Mouse (Mus musculus) kidney, embryonic 14.5 days (tissue): ENCODE measurements around the gene Itsn1. TPM values are rescaled to one million over a fixed set of nuclear protein-coding genes. Genes with fewer than 3 reads are reported as not detected.
A peak's percentile ranks its signal among the peaks of the same experiment; 100 is the strongest.

ENCODE experiments used
- ATAC-seq: fragments of 200-750 bp; cut with Nextera tagmentation; 2 replicates; pipeline ENCODE4 v1.8.0; 2017; ENCODE audit warnings: moderate number of reproducible peaks, mild to moderate bottlenecking, moderate TSS enrichment, moderate library complexity; ENCODE audit not compliant: low FRiP score, low TSS enrichment
- H3K27ac ChIP-seq: fragments of 300-500 bp; sonication (generic); 2 replicates; pipeline ENCODE4 v1.5.1; 2014; ENCODE audit warnings: low read depth, mild to moderate bottlenecking, low read length, moderate library complexity, mixed read lengths
- H3K27me3 ChIP-seq: fragments of 300-500 bp; sonication (generic); 2 replicates; pipeline ENCODE4 v1.6.1; 2014; ENCODE audit warnings: mild to moderate bottlenecking, low read length; ENCODE audit not compliant: control insufficient read depth, insufficient read depth
- H3K36me3 ChIP-seq: fragments of 300-500 bp; sonication (generic); 2 replicates; pipeline ENCODE4 v1.6.1; 2014; ENCODE audit warnings: low read length, mixed read lengths; ENCODE audit not compliant: control insufficient read depth, insufficient read depth
- H3K4me1 ChIP-seq: fragments of 300-500 bp; sonication (generic); 2 replicates; pipeline ENCODE4 v1.6.1; 2014; ENCODE audit warnings: low read length, mixed read lengths; ENCODE audit not compliant: control insufficient read depth, insufficient read depth
- H3K4me2 ChIP-seq: fragments of 300-500 bp; sonication (generic); replicated peaks from 2 replicates; pipeline ENCODE4 v1.6.1; 2014; ENCODE audit warnings: low read depth, mild to moderate bottlenecking, low read length
- H3K4me3 ChIP-seq: fragments of 300-500 bp; sonication (generic); 2 replicates; pipeline ENCODE4 v1.5.1; 2014; ENCODE audit warnings: mild to moderate bottlenecking, low read length
- H3K9ac ChIP-seq: fragments of 300-500 bp; sonication (generic); 2 replicates; pipeline ENCODE4 v1.6.1; 2014; ENCODE audit warnings: low read depth, mild to moderate bottlenecking, low read length, moderate library complexity
- H3K9me3 ChIP-seq: fragments of 300-500 bp; sonication (generic); 2 replicates; pipeline ENCODE4 v1.6.1; 2016; ENCODE audit warnings: low read length; ENCODE audit not compliant: control insufficient read depth
- WGBS: fragments of 180-500 bp; shearing (Covaris S2); extraction: QIAGEN DNeasy Blood & Tissue Kit; methylation state at CpG from one replicate; pipeline ENCODE4 v1.1.7; 2014; 5-methylcytosine and 5-hydroxymethylcytosine counted together
- polyA plus RNA-seq: library from polyadenylated mRNA; unstranded; fragments of >200 nt; fragmentation: Nextera tagmentation; extraction: Ambion mirVana; gene quantifications from 2 replicates; pipeline ENCODE4 v1.2.1, GENCODE M21; 2014

Itsn1 gene
- polyA plus RNA-seq, 1 experiment from 2014 or later: 27.7 TPM

DNA sequence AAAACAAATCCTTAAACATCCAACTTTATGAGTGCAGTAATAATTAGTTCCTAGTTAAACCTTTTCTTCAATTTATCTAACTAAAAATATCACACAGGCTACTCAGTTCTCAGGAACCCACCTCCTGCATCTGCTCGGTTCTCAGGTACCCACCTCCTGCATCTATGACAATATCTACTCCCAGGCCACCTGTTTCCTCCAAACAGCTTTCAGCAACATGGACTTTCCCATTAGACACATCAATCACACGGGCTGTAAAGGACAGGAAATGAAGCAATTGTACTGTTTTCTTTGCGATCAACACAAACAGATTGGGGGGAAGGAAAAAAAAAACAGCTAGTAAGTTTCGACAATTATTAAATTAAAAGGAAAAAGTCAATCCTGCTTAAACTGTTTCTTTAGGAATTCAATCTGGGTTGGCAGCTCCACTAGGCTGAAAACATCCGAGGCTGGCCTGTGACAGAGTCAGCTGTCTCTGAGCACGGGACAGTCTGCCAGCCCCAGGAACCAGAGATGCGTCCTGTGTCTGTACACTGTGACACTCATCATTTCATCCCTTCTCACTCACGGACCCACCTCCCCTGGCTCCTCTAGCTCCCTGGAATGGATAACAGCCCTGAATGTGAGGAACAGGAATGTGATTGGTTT, 33.8 kb upstream of the Itsn1 start:
- Histone ChIP-seq H3K4me2 (no peak overlapping the region), H3K27me3 (no peaks in the 10 kb centered on the region), H3K27ac (peak overlapping the region; percentile 47; the same call in 1 of the 2 replicates), H3K9ac (peak overlapping the region; percentile 32; the same call in 1 of the 2 replicates), H3K4me3 (no peak overlapping the region), H3K4me1 (peaks cover 7% of the 10 kb centered on the region; the same call in 1 of the 2 replicates), H3K36me3 (peaks cover 22% of the 10 kb centered on the region; the same call in 1 of the 2 replicates), H3K9me3 (no peaks in the 10 kb centered on the region)
- 15% methylated on average over 8 of the region's 8 CpGs for WGBS
- peak; percentile 65 for ATAC-seq

DNA sequence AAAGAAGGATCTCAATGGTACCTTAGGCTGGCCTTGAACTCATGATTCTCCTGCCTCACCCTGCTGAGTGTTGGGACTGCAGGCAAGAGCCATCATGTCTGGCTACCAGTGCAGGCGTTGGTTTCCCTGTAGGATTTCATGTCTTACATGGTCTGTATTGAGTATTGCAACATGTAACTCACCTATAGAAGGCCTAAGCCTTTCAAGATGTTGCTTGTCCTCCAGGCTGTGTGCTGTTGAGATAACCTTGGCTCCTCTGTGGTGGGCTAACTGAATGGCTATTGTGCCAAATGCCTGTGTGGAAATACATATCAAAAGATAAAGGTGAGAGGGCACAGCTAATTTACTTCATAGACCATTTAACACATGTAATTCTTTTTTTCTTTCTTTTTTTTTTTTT, 30.1 kb upstream of the Itsn1 start:
- no peaks in the 10 kb centered on the region for H3K27me3 ChIP-seq
- no peak overlapping the region for H3K27ac ChIP-seq
- no peak overlapping the region for H3K4me2 ChIP-seq
- 89% methylated on average over 1 of the region's 1 CpGs for WGBS
- no peak overlapping the region for H3K9ac ChIP-seq
- H3K9me3 ChIP-seq: no peaks in the 10 kb centered on the region
- ATAC-seq: no peak
- no peak overlapping the region for H3K4me3 ChIP-seq
- H3K4me1 ChIP-seq: peaks cover 12% of the 10 kb centered on the region; the same call in 1 of the 2 replicates
- H3K36me3 ChIP-seq: peaks cover 19% of the 10 kb centered on the region; the same call in 1 of the 2 replicates

DNA sequence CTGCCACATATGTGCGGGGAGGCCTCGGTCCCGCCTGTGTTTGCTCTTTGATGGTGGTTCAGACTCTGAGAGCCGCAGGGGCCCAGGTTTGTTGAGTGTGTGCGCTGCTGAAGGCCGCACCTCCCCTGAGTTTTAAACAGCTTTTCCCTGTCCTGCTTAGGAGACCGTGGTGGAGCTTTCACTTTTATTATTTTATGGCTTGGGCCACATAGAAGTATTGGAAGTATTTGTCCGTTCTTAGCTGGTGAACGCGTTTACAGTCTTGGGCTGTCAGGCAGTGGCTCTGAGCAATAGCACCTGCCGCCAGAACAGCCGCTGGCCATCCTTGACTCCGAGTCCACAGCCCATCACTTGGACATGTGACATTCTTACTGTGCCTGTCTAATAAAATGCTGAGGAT, 27.2 kb upstream of the Itsn1 start:
- WGBS: 29% methylated on average over 13 of the region's 13 CpGs

DNA sequence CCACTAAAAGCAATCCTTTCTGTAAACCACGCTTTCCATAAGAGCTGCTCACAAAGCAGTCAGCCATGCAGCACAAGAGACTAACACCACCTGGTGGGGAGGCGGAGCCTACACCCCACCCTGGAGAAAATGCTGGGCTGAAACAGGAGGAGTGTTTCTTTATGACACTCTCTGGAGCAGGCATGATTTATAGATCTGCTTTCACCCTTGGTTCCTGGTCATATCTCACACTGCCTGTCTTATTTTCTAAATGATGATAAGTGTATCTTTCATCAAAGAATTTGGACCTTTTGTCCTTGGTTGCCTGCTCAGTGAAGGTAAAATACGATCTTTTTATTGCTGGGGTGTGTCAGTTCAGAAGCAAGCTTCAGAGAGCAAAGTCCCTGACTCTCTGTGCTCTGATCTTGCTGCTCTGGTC, 26.3 kb upstream of the Itsn1 start:
- H3K4me1 ChIP-seq: 0 out of 2 replicates have a peak, but pooled peaks cover 5% of the 10 kb centered on the region
- peak; percentile 74; the same call in 1 of the 2 replicates for ATAC-seq
- no peak overlapping the region for H3K4me3 ChIP-seq
- no peaks in the 10 kb centered on the region for H3K9me3 ChIP-seq
- no peak overlapping the region for H3K4me2 ChIP-seq
- H3K27ac ChIP-seq: peak overlapping the region; percentile 47; the same call in 1 of the 2 replicates
- H3K9ac ChIP-seq: no peak overlapping the region
- WGBS: 26% methylated on average over 3 of the region's 3 CpGs
- peaks cover 34% of the 10 kb centered on the region for H3K36me3 ChIP-seq
- no peaks in the 10 kb centered on the region for H3K27me3 ChIP-seq

More for the DNA sequence above, 27.2 kb upstream of the Itsn1 start:
- Histone ChIP-seq H3K9ac (no peak overlapping the region), H3K36me3 (peaks cover 33% of the 10 kb centered on the region), H3K4me3 (no peak overlapping the region), H3K4me1 (0 out of 2 replicates have a peak, but pooled peaks cover 5% of the 10 kb centered on the region), H3K4me2 (no peak overlapping the region), H3K27ac (no peak overlapping the region), H3K27me3 (no peaks in the 10 kb centered on the region), H3K9me3 (no peaks in the 10 kb centered on the region)
- peak; percentile 84 for ATAC-seq

DNA sequence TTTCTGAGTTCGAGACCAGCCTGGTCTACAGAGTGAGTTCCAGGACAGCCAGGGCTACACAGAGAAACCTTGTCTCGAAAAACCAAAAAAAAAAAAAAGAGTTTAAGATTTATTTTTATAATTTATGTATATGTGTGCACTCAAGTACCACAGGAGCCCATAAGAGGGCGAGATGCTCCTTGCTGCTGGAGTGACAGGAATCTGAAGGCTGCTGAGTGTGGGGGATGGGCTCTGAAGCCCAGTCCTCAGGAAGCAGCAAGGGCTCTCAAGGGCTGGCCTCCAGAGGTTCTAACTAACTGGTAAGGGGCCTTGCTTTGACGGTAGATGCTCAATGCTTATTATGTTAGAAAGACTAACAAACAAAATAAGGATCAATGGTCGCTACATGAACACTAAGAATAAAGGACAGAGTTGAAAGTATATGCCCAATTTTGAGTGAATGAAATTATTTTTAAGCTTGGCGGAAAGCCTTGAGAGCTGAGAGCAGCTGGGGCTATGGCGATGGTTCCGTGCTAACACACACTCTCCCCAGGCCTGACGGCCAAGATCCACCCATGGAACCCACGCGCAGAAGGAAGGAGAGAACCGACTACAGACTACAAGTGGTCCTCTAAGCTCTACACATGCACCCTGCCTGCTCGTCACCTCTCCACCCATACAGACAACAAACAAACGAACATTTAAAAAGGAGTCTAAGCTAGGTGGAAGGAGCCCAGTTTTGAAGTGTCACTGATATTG, 24.3 kb upstream of the Itsn1 start:
- Histone ChIP-seq H3K36me3 (peaks cover 26% of the 10 kb centered on the region), H3K9me3 (no peaks in the 10 kb centered on the region), H3K4me1 (0 out of 2 replicates have a peak, but pooled peaks cover 5% of the 10 kb centered on the region), H3K4me3 (no peak overlapping the region), H3K4me2 (no peak overlapping the region), H3K27ac (no peak overlapping the region), H3K27me3 (no peaks in the 10 kb centered on the region), H3K9ac (no peak overlapping the region)
- WGBS: 82% methylated on average over 14 of the region's 14 CpGs
- ATAC-seq: no peak

DNA sequence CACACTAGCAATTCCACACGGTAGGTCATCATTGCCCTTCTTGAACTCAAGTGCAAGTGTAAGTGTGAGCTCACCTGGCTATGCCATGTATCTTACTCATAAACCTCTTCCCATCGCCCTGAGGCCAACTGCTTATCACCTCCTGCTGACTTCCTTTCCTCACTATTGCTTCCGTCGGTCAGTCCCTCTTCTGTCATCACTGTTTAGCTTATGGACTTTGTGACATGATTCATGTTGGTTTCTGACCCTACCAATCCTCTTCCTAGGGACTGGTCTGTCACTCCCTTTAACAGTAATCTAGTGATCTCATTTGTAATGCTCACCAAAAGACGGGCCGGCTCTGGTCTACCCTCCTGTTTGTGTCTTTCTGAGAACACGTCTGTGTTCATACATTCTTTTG, 18.8 kb upstream of the Itsn1 start:
- Histone ChIP-seq H3K4me1 (no peaks in the 10 kb centered on the region), H3K9ac (no peak overlapping the region), H3K4me3 (no peak overlapping the region), H3K4me2 (no peak overlapping the region), H3K36me3 (peaks cover 46% of the 10 kb centered on the region), H3K9me3 (no peaks in the 10 kb centered on the region), H3K27ac (no peak overlapping the region), H3K27me3 (no peaks in the 10 kb centered on the region)
- WGBS: 83% methylated on average over 7 of the region's 7 CpGs
- no peak for ATAC-seq

DNA sequence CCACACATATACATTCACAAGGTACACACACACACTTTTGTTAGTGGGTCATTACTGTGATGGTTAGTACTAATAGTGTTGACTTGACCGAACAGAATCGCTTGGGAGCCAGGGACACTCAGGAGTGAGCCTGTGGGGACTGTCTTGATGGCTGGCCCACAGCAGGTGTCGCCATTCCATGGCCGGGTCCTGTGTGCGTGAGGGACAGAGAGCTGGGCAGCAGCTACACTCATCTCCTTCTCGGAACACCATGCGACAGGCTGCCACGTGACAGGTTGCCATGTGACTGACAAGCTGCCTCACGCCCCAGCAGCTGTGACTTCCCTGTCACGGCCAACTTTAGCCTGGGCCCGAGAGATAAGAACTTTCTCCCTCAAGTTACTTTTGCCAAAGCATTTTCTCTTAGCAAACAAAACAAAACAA, 12.1 kb upstream of the Itsn1 start:
- ATAC-seq: no peak
- 87% methylated on average over 11 of the region's 11 CpGs for WGBS
- H3K27ac ChIP-seq: no peak overlapping the region
- no peak overlapping the region for H3K4me2 ChIP-seq
- H3K36me3 ChIP-seq: peaks cover 14% of the 10 kb centered on the region; the same call in 1 of the 2 replicates
- no peaks in the 10 kb centered on the region for H3K27me3 ChIP-seq
- no peaks in the 10 kb centered on the region for H3K4me1 ChIP-seq
- H3K9me3 ChIP-seq: no peaks in the 10 kb centered on the region
- no peak overlapping the region for H3K9ac ChIP-seq
- H3K4me3 ChIP-seq: no peak overlapping the region

DNA sequence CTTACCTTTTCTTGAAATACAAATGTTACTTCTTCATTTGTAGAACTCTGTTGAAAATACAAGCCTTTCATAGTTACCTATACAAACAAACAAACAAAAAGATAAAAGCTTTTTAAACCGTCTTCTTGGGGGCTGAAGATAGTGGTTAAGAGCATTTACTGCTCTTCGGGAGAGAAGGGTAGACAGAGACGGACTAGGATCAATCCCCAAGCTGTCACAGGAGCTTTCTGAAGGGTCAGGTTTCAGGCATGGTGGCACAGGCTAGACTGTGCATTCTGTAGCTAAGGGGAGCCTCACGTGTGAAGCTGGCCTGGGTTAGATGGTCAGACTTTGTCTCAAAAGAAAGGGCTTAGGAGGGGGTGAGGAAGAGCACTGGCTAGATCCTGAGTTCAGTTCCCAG, 11.7 kb upstream of the Itsn1 start:
- no peak overlapping the region for H3K4me2 ChIP-seq
- no peak overlapping the region for H3K9ac ChIP-seq
- no peak overlapping the region for H3K27ac ChIP-seq
- H3K36me3 ChIP-seq: peaks cover 14% of the 10 kb centered on the region; the same call in 1 of the 2 replicates
- ATAC-seq: no peak
- no peaks in the 10 kb centered on the region for H3K27me3 ChIP-seq
- no peak overlapping the region for H3K4me3 ChIP-seq
- 84% methylated on average over 4 of the region's 4 CpGs for WGBS
- no peaks in the 10 kb centered on the region for H3K9me3 ChIP-seq
- H3K4me1 ChIP-seq: no peaks in the 10 kb centered on the region

DNA sequence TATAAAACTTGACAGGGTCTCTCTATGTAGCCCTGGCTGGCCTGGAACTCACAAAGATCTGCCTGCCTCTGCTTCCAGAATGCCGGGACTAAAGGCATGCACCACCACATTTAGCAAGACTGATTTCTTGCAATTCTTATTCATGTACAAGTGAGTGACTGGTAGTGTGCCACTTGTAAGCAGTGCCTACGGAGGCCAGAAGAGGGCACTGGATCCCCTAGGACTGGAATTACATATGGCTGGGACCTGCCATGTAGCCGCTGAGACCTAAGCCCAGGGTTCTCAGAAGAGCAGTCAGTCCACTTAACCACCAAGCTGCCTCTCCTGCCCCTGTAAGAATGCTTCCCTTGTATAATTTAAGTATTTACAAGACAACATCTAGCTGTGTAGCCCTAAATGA, 4.8 kb upstream of the Itsn1 start:
- Histone ChIP-seq H3K4me3 (no peak overlapping the region), H3K27ac (no peak overlapping the region), H3K27me3 (no peaks in the 10 kb centered on the region), H3K4me1 (peaks cover 10% of the 10 kb centered on the region), H3K36me3 (no peaks in the 10 kb centered on the region), H3K4me2 (no peak overlapping the region), H3K9ac (no peak overlapping the region), H3K9me3 (no peaks in the 10 kb centered on the region)
- 61% methylated on average over 3 of the region's 3 CpGs for WGBS
- no peak for ATAC-seq
